Comparison of ENCODE assay signal across 31 mouse cellular contexts in the genomic region with DNA sequence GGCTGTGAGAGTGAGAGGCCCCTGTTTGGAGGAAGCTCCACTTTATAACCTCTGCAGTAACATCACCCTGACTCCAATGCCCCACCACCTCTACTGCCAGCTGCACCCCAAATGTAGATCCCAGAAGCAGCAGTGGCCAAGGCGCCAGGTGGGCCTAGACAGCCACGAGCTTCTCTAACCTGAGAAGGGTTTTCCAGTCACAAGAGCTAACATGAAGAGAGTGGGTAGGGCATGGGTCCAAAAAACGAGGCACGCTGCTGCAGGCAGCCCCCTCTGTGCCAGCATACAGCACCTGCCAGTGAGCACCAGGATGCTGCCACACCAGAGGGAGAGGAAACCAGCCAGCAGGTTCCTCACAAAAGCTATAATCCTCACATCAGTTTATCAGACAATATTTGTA. TPM values are rescaled to one million over a fixed set of nuclear protein-coding genes. Genes with fewer than 3 reads are reported as not detected.
DNase-seq lines count a peak whose midpoint lies in the region; ATAC-seq lines count a peak whose summit lies in the region.
"Had no signal": no experiment of that assay in that cellular context is flagged by ENCODE, and none has a peak within 500 bp of the region (broad histone marks: within the 10 kb centered on the region; RNA-seq: fewer than 3 reads in every experiment).

No protein-coding gene starts in this region.

- no peaks in the 10 kb centered on the region for H3K4me1 ChIP-seq in midbrain, embryonic 11.5 days (ENCODE audit: control insufficient read depth, insufficient read depth, low read length)
- H3K4me1 ChIP-seq in midbrain, embryonic 10.5 days, result no peaks in the 10 kb centered on the region
- H3K4me1 ChIP-seq: forebrain, embryonic 15.5 days; hindbrain, embryonic 10.5 days; hindbrain, embryonic 13.5 days had no signal

- no peaks in the 10 kb centered on the region for H3K9me3 ChIP-seq in midbrain, embryonic 11.5 days (ENCODE audit: control insufficient read depth, low read length)
- no peaks in the 10 kb centered on the region for H3K9me3 ChIP-seq in midbrain, embryonic 10.5 days (replicated peaks)
- H3K9me3 ChIP-seq: embryonic facial prominence, embryonic 15.5 days; forebrain, embryonic 15.5 days; heart, embryonic 12.5 days; heart, embryonic 15.5 days; hindbrain, embryonic 10.5 days; hindbrain, embryonic 13.5 days; intestine, embryonic 15.5 days had no signal

- ATAC-seq in frontal cortex, adult (ENCODE audit: low TSS enrichment), result 0 out of 2 replicates have a peak, but pooled peaks have one; percentile 38
- no peak for ATAC-seq in midbrain, embryonic 11.5 days (ENCODE audit: low FRiP score)
- ATAC-seq: CD4-positive, CD25-positive, alpha-beta regulatory T cell, adult 4 months; forebrain, embryonic 15.5 days; hindbrain, embryonic 16.5 days; intestine, embryonic 15.5 days had no signal

- WGBS in midbrain, embryonic 11.5 days, result 90% methylated on average over 4 of the region's 4 CpGs
- whole genome bisulfite sequencing in midbrain, embryonic 10.5 days, result 88% methylated on average over 4 of the region's 4 CpGs

- H3K9ac ChIP-seq in midbrain, embryonic 11.5 days (ENCODE audit: low read length), result no peak overlapping the region
- H3K9ac ChIP-seq: embryonic facial prominence, embryonic 15.5 days; forebrain, embryonic 15.5 days; heart, embryonic 12.5 days; heart, embryonic 15.5 days; hindbrain, embryonic 13.5 days; intestine, embryonic 15.5 days had no signal

- H3K27me3 ChIP-seq in midbrain, embryonic 11.5 days (ENCODE audit: control insufficient read depth, insufficient read depth, low read length), result no peaks in the 10 kb centered on the region
- no peaks in the 10 kb centered on the region for H3K27me3 ChIP-seq in midbrain, embryonic 10.5 days (ENCODE audit: low read depth, poor library complexity, severe bottlenecking)
- H3K27me3 ChIP-seq: embryonic facial prominence, embryonic 15.5 days; forebrain, embryonic 15.5 days; heart, embryonic 12.5 days; heart, embryonic 15.5 days; hindbrain, embryonic 13.5 days; intestine, embryonic 15.5 days had no signal

- DNase-seq in cerebellum, postnatal 25 days, result peak; percentile 36 to 58
- DNase-seq in cerebellum, postnatal 4 days (ENCODE audit: low spot score in 2 of 2), result no peak
- DNase-seq in frontal cortex, postnatal 14 days (ENCODE audit: low spot score in 2 of 2), result no peak
- peak; percentile 39 for DNase-seq in midbrain, embryonic 11.5 days (ENCODE audit: low spot score, missing footprints)
- DNase-seq in midbrain, embryonic 10.5 days (ENCODE audit: low spot score), result no peak
- no peak for DNase-seq in gastrocnemius, postnatal 25 days
- DNase-seq: adrenal gland, adult 2 months; adrenal gland, postnatal 14 days; cerebellum, adult 9-11 months; embryo, embryonic 11 days; gastrocnemius, postnatal 36 days; heart, postnatal 10 days; heart, postnatal 36 days; kidney, adult 11 months; kidney, adult 8-10 months had no signal

- H3K4me3 ChIP-seq in midbrain, embryonic 11.5 days (ENCODE audit: low read depth, low read length), result no peak overlapping the region
- H3K4me3 ChIP-seq in midbrain, embryonic 10.5 days, result no peak overlapping the region
- H3K4me3 ChIP-seq: embryonic facial prominence, embryonic 15.5 days; forebrain, embryonic 15.5 days; heart, embryonic 12.5 days; heart, embryonic 15.5 days; hindbrain, embryonic 10.5 days; hindbrain, embryonic 13.5 days; intestine, embryonic 15.5 days had no signal

- H3K4me2 ChIP-seq in midbrain, embryonic 11.5 days, result no peak overlapping the region
- H3K4me2 ChIP-seq: embryonic facial prominence, embryonic 15.5 days; forebrain, embryonic 15.5 days; heart, embryonic 12.5 days; heart, embryonic 15.5 days; hindbrain, embryonic 13.5 days; intestine, embryonic 15.5 days had no signal

- no peaks in the 10 kb centered on the region for H3K36me3 ChIP-seq in midbrain, embryonic 11.5 days (ENCODE audit: control insufficient read depth, insufficient read depth, low read length)
- peaks cover 35% of the 10 kb centered on the region for H3K36me3 ChIP-seq in midbrain, embryonic 10.5 days
- H3K36me3 ChIP-seq: forebrain, embryonic 15.5 days; intestine, embryonic 15.5 days had no signal

- H3K27ac ChIP-seq in midbrain, embryonic 11.5 days (ENCODE audit: low read depth, low read length), result no peak overlapping the region
- H3K27ac ChIP-seq in midbrain, embryonic 10.5 days (replicated peaks), result no peak overlapping the region
- H3K27ac ChIP-seq: embryonic facial prominence, embryonic 15.5 days; forebrain, embryonic 15.5 days; heart, embryonic 15.5 days; hindbrain, embryonic 10.5 days; hindbrain, embryonic 13.5 days; intestine, embryonic 15.5 days had no signal

RNA-seq across cellular contexts. Expression of a gene that starts 15.2 kb away (rescaled TPM):
- not detected in 2 replicates for polyA plus RNA-seq in midbrain, embryonic 11.5 days (2014; fragmentation: Nextera tagmentation; extraction: Ambion mirVana)
- polyA plus RNA-seq in midbrain, embryonic 10.5 days (2016; fragmentation: Nextera tagmentation; extraction: Ambion mirVana), result not detected in 2 replicates
- total RNA-seq in gastrocnemius, postnatal 25 days (2021), result 1 to 10 TPM; 1.2 to 2.2 TPM
- total RNA-seq: granulocyte monocyte progenitor cell, adult 5-6 weeks; MEL had no signal
- polyA plus RNA-seq: adrenal gland, adult 2 months; C2C12; CD4-positive, CD25-positive, alpha-beta regulatory T cell, adult 4 months; embryonic facial prominence, embryonic 11.5 days; forebrain, embryonic 11.5 days; forebrain, embryonic 15.5 days; heart, embryonic 12.5 days; hindbrain, embryonic 10.5 days; hindbrain, embryonic 13.5 days; hindbrain, embryonic 16.5 days; intestine, embryonic 15.5 days had no signal

RNA-seq across cellular contexts. Expression of a gene that starts 19.0 kb away (rescaled TPM):
- 1.1 and 1.2 TPM in 2 replicates for polyA plus RNA-seq in midbrain, embryonic 11.5 days (2014; fragmentation: Nextera tagmentation; extraction: Ambion mirVana)
- polyA plus RNA-seq in midbrain, embryonic 10.5 days (2016; fragmentation: Nextera tagmentation; extraction: Ambion mirVana), result 1.0 and 2.0 TPM in 2 replicates
- total RNA-seq in gastrocnemius, postnatal 25 days (2021), result under 1 TPM in 1 of 2 experiments, not detected in 1; 0.83 TPM
- total RNA-seq: gastrocnemius, postnatal 36 days had no signal

RNA-seq across cellular contexts. Expression of a gene that starts 23.1 kb away (rescaled TPM):
- polyA plus RNA-seq in midbrain, embryonic 11.5 days (2014; fragmentation: Nextera tagmentation; extraction: Ambion mirVana), result not detected in 2 replicates
- polyA plus RNA-seq in midbrain, embryonic 10.5 days (2016; fragmentation: Nextera tagmentation; extraction: Ambion mirVana), result 0.24 and 0.27 TPM in 2 replicates
- total RNA-seq in gastrocnemius, postnatal 25 days (2021), result under 1 TPM in 1 of 2 experiments, not detected in 1; 0.59 TPM
- total RNA-seq: adrenal gland, adult 2 months; adrenal gland, postnatal 14 days; adrenal gland, postnatal 4 days; granulocyte monocyte progenitor cell, adult 5-6 weeks; MEL had no signal
- polyA plus RNA-seq: adrenal gland, adult 2 months; C2C12 had no signal

RNA-seq across cellular contexts. Expression of a gene that starts 24.4 kb away (rescaled TPM):
- 542 and 583 TPM in 2 replicates for polyA plus RNA-seq in midbrain, embryonic 11.5 days (2014; fragmentation: Nextera tagmentation; extraction: Ambion mirVana)
- 468 and 517 TPM in 2 replicates for polyA plus RNA-seq in midbrain, embryonic 10.5 days (2016; fragmentation: Nextera tagmentation; extraction: Ambion mirVana)
- total RNA-seq in gastrocnemius, postnatal 25 days (2021), result 100 to 1,000 TPM; 159 to 178 TPM

RNA-seq across cellular contexts. Expression of a gene that starts 25.1 kb away (rescaled TPM):
- 172 and 176 TPM in 2 replicates for polyA plus RNA-seq in midbrain, embryonic 11.5 days (2014; fragmentation: Nextera tagmentation; extraction: Ambion mirVana)
- polyA plus RNA-seq in midbrain, embryonic 10.5 days (2016; fragmentation: Nextera tagmentation; extraction: Ambion mirVana), result 185 and 193 TPM in 2 replicates
- 100 to 1,000 TPM; 100 to 109 TPM for total RNA-seq in gastrocnemius, postnatal 25 days (2021)

Comparison
In these comparisons a context has a peak if more than half of its experiments do, and no peak if none do; other contexts are left out.
1. DNase-seq: peak in cerebellum, postnatal 25 days (2 of 2) and midbrain, embryonic 11.5 days (single experiment); none in cerebellum, postnatal 4 days (0 of 2), frontal cortex, postnatal 14 days (0 of 2), midbrain, embryonic 10.5 days (single experiment) and gastrocnemius, postnatal 25 days (single experiment).